Mouse (Mus musculus): ENCODE measurements around the gene Wnt9b.

DNA sequence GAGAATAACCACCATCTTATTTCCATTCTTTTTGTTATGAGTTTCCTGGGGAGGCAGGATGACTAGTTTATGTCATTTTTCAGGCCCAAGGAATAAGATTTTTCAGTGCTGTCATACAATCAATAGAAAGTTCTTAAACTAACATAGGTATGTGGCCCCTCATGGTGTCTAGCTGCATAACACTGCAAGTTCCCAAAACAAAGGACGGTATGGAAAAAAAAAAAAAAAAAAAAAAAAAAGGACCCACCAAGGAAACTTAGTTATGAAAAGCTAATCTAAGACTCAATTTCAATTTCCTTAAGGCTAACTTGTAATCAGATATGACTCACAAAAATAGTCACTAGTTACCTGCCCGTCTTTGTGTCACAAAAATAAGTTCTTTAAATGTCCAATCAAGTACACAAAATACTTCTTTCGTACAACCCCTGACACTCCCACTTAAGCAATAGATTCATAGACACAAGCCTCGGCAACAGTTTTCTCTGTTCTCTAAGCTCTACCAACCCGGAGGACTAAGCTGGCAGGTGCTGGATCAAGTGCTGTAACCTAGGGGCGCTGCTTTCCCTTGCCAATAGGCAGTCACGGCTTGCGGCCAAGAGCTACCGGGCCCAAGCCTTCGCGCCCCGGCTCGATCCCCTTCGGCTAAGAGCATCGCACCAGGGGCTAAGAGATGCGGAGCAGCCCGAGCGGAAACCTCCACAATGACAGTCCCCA is 52.6 kb downstream of the Wnt9b start:
- TF ChIP-seq POLR2A (IDR thresholded peaks at IDR 0.05; ENCODE audit: insufficient read length, low read depth) (no peak), TCF12 (IDR thresholded peaks at IDR 0.05; ENCODE audit: insufficient read depth, poor library complexity, severe bottlenecking) (no peak), MYOD1 (IDR thresholded peaks at IDR 0.05; ENCODE audit: control insufficient read depth in 1 of 3, insufficient read length in 2 of 3, low read depth in 2 of 3) (no peak), POLR2AphosphoS2 (IDR thresholded peaks at IDR 0.05; ENCODE audit: insufficient read length, low read depth) (no peak), MAX (IDR thresholded peaks at IDR 0.05; ENCODE audit: low read depth) (no peak), E2F4 (IDR thresholded peaks at IDR 0.05; ENCODE audit: insufficient read depth) (no peak), MYOG (IDR thresholded peaks at IDR 0.05; ENCODE audit: control insufficient read depth in 1 of 3, insufficient read depth in 1 of 3, insufficient read length in 2 of 3, low read depth in 2 of 3) (no peak), CEBPB (IDR thresholded peaks at IDR 0.05; ENCODE audit: insufficient read depth, poor library complexity, severe bottlenecking) (no peak), SRF (IDR thresholded peaks at IDR 0.05; ENCODE audit: control insufficient read depth, insufficient read length, low read depth) (no peak), USF1 (IDR thresholded peaks at IDR 0.05; ENCODE audit: low read depth) (no peak)

Data from myocyte (in vitro differentiated cells).